Mouse (Mus musculus): ENCODE data around the gene Adamts5.

Adamts5 gene

DNA sequence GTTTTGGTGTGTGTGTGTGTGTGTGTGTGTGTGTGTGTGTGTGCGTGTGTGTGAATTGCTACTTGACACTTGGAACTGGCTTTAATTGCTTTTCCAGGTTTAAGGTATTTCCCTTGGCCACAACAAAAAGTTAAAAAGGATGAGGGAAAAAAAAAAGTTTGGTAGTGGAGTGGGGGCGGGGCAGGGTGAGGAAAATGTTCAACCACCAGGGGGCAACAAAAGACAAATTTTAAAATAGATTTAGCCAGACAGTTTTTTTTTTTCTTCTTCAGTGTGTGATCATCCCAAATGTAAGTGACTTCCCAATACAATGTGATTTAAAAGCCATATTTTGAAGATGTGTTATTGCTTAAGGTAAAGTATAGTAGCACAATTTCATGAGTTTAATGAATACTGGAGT, 94.0 kb downstream of the Adamts5 start:
- Histone ChIP-seq H3K4me1 (replicated peaks; ENCODE audit: low read depth, low read length) (peaks cover 11% of the 10 kb centered on the region; the same call in 1 of the 2 replicates), H3K9me3 (ENCODE audit: low read length) (peaks cover 10% of the 10 kb centered on the region; the same call in 1 of the 2 replicates), H3K27me3 (ENCODE audit: insufficient read depth, low read length) (peaks cover 9% of the 10 kb centered on the region), H3K4me3 (replicated peaks; ENCODE audit: low read length) (no peak overlapping the region), H3K36me3 (ENCODE audit: insufficient read depth, low read length) (no peaks in the 10 kb centered on the region)
- TF ChIP-seq CTCF (conservative IDR thresholded peaks at IDR 0.05; ENCODE audit: low read length) (peak; percentile 30; the same call in 1 of the 2 replicates), POU5F1 (IDR thresholded peaks at IDR 0.05; ENCODE audit: borderline replicate concordance, low read length) (no peak)

DNA sequence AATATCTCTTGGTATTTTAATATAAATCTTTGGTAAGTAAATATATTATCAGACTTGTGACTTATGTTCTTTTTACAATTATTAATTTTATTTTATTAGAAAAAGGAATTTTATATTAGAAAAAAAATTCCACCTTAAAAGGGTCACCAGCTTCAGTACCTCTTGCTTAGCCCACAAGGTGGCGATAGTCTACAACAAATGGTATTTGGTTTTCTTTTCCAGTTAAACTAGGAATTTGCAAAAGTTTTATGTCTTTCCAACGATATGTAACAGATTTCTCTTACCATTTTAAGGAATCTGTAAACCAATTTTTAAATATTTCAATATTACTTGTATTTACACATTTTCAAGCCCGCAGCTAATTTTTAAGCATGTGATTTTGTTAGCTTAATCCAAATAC, 94.6 kb downstream of the Adamts5 start:
- peaks cover 14% of the 10 kb centered on the region for H3K27me3 ChIP-seq (ENCODE audit: insufficient read depth, low read length)
- no peak overlapping the region for H3K4me3 ChIP-seq (replicated peaks; ENCODE audit: low read length)
- TF ChIP-seq NANOG (IDR thresholded peaks at IDR 0.05; ENCODE audit: borderline replicate concordance, low read length) (no peak), CTCF (conservative IDR thresholded peaks at IDR 0.05; ENCODE audit: low read length) (peak; percentile 56)
- peaks cover 10% of the 10 kb centered on the region; the same call in 1 of the 2 replicates for H3K9me3 ChIP-seq (ENCODE audit: low read length)
- H3K4me1 ChIP-seq (replicated peaks; ENCODE audit: low read depth, low read length) = peaks cover 14% of the 10 kb centered on the region; the same call in 1 of the 2 replicates
- H3K36me3 ChIP-seq (ENCODE audit: insufficient read depth, low read length) = no peaks in the 10 kb centered on the region

All from E14TG2a.4 (cell line).